In genomic region chrX:140277327-140277947, GRCm38 (mm10) we compare ENCODE assay signal across 8 mouse cellular contexts.
A peak's percentile ranks its signal among the peaks of the same experiment; 100 is the strongest.
DNase-seq lines count a peak whose midpoint lies in the region; ATAC-seq lines count a peak whose summit lies in the region.

No protein-coding gene starts in this region.

- H3K9me3 ChIP-seq in hindbrain, embryonic 12.5 days (replicated peaks), result no peaks in the 10 kb centered on the region

- peak overlapping the region; percentile 75 for H3K27ac ChIP-seq in hindbrain, embryonic 12.5 days

- peaks cover 4% of the 10 kb centered on the region; the same call in 1 of the 2 replicates for H3K4me1 ChIP-seq in hindbrain, embryonic 12.5 days

- H3K4me3 ChIP-seq in hindbrain, embryonic 12.5 days, result peak overlapping the region; percentile 62

- ATAC-seq in frontal cortex, adult (ENCODE audit: low TSS enrichment), result peak; percentile 58
- ATAC-seq in hindbrain, embryonic 12.5 days (ENCODE audit: low FRiP score), result peak; percentile 58
- ATAC-seq in monocyte, adult 5-6 weeks (replicated peaks; ENCODE audit: insufficient number of reproducible peaks, low FRiP score, low TSS enrichment, poor library complexity, severe bottlenecking), result no peak

- DNase-seq in frontal cortex, adult 2 months (ENCODE audit: extremely low spot score in 1 of 2, low spot score in 1 of 2), result no peak
- DNase-seq in ovary, postnatal 36 days (ENCODE audit: low spot score), result peak; percentile 11
- DNase-seq in ovary, adult 18-20 months (ENCODE audit: low spot score), result no peak
- DNase-seq in lung, postnatal 10 days, result peak; percentile 1
- DNase-seq in testis, postnatal 14 days (ENCODE audit: low spot score), result peak; percentile 5

- peak overlapping the region; percentile 67 for H3K9ac ChIP-seq in hindbrain, embryonic 12.5 days

- H3K27me3 ChIP-seq in hindbrain, embryonic 12.5 days, result peaks cover 77% of the 10 kb centered on the region

- no peaks in the 10 kb centered on the region for H3K36me3 ChIP-seq in hindbrain, embryonic 12.5 days

- 16% methylated on average over 27 of the region's 54 CpGs for WGBS in hindbrain, embryonic 12.5 days

- peak overlapping the region; percentile 65 for H3K4me2 ChIP-seq in hindbrain, embryonic 12.5 days (replicated peaks)

Comparison
In these comparisons a context has a peak if more than half of its experiments do, and no peak if none do; other contexts are left out.
1. DNase-seq: peak in ovary, postnatal 36 days (single experiment), lung, postnatal 10 days (single experiment) and testis, postnatal 14 days (single experiment); none in frontal cortex, adult 2 months (0 of 2) and ovary, adult 18-20 months (single experiment).